Mouse (Mus musculus): ENCODE measurements around the gene Clpp. TPM values are rescaled to one million over a fixed set of nuclear protein-coding genes. Genes with fewer than 3 reads are reported as not detected.

Clpp gene
- total RNA-seq, 2 experiments from 2014 or later: 95.9 TPM

DNA sequence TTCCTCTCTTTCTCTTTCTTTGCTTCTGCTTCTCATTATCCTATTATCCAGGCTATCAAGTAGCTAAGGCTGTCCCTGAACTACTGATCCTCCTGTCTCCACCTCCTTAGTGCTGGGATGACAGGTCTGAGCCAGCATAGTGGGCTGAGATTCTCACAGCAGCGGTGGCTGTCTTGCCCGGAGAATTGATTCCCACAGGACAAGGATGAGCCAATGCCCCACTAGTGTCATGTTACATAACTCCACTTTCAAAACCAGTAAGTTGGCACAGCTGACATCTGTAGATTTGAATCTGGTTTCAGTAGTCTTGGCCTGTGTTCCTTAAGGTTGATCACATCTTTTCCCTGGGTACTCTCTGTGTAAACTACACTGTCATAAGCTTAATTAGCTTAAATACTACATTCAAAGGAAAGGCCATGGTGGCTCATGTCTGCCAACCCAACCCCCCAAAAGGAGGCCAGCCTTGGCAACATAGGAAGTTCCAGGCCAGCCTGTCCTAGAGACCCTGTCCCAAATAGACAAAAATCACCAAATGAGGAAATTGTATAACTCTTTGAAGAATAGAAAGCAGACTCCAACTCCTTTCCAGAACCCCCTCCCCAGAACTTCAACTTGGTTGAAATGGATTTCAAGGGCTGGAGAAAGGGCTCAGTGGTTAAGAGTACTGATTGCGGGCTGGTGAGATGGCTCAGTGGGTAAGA, 3.9 kb upstream of the Clpp start:
- DNase-seq: no peak

DNA sequence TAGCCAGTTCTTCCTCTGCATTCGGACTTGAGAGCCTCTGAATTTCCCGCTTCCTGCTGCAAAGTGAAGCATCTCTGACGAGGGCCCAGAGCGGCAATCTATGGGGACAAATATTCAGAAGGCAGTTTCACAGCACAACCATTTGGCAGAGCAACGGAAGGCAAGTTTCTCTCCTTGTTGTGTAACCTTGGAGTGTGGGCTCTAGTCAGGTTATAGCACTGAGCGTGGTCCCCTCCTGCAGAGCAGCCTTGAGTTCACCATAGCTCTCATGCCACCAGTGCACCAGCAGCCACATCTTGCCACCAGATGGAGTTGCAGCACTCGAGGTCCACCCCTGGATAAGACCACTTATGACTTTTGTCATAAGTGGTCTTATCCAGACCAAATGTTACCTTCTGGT, 1.7 kb upstream of the Clpp start:
- DNase-seq: no peak

DNA sequence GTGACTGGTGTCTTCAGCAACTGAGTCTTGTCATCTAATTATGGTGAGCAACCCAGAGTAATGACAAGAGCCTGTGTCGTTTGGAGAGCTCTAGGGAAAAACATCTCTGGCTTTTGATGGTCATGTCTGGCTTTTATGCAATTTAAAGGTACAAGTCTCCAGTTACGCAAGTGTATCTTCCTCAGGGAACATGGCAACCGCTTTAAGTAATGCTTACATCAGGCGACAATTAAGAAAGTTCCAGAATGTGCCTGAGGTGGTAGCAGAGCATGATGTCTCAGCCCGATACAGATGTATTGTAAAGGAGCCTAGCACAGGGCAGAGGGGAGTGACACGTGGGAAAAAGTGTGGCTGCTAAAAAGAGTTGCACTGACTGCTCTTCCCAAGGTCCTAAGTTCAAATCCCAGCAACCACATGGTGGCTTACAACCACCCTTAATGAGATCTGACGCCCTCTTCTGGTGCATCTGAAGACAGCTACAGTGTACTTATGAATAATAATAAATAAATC, 1.1 kb upstream of the Clpp start:
- DNase-seq: no peak

DNA sequence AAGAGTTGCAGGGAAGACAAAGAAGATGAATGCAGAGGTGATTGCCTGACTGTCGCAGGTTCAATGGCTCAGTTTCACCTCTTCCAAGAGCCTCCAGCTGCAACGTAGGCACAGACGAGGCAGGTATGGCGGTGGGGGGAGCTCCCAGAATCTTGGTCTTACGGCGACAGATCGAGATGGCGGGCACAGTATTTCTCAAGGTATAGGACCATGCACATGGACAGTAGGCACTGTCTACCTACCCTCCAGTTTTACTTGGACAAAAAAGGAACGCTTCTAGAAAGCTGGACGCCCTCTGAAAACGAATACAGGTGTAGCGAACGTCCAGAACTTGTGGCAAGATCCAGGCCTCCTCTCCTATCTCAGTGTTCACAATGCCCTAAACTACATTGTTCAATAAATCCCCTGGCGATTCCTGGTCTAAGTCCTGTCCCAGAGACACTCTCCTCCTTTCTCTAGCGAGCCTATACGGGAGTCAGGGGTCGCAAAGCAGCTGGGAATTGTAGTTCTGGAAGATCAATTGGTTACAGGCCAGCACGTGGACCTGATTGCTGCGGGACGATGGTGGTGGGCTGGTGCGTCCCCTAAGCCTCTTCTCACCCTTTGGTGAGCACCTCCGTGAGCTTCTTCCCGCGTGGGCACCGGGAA, 514 bp upstream of the Clpp start:
- peak; percentile 79 for DNase-seq

DNA sequence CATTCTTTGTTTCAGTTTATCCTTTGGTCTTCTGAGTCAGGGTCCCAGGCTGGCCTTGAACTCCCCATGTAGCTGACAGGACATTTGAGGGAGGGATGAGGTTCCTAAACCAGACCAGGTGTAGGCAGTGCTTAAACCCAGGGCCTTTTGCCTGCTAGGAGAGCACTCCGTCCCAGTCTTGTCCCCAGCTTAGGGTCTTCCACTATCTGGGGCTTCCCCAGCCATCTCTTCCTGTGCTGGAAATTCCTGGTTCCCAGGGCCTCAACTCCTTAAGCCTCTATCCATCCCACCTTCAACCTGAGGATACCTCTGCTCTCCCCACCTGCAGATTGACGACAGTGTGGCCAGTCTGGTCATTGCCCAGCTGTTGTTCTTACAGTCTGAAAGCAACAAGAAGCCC, 861 bp downstream of the Clpp start:
- no peak for DNase-seq

GRCm38 (mm10) chr17:56995046-56995445, 4.9 kb downstream of the Clpp start:
- DNase-seq: peak; percentile 53

DNA sequence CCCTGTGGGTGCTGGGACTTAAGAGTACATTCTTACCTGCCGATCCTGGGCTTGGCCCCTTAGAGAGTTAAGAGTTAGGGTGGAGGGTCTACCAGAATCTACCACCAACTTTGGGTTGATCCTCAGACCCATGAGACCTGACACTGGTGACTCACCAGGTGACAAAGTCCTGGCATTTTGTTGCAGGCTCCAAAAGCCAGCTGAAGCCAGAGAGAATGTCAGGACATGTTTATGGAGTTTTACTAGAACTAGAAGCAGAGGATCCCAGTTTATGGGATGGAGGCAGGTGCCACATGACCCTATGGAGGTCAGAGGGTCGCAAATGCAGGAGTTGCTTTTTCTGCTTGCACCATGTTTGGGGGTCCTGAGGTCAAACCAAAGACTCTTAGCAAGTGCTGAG, 6.4 kb downstream of the Clpp start:
- DNase-seq: no peak

DNA sequence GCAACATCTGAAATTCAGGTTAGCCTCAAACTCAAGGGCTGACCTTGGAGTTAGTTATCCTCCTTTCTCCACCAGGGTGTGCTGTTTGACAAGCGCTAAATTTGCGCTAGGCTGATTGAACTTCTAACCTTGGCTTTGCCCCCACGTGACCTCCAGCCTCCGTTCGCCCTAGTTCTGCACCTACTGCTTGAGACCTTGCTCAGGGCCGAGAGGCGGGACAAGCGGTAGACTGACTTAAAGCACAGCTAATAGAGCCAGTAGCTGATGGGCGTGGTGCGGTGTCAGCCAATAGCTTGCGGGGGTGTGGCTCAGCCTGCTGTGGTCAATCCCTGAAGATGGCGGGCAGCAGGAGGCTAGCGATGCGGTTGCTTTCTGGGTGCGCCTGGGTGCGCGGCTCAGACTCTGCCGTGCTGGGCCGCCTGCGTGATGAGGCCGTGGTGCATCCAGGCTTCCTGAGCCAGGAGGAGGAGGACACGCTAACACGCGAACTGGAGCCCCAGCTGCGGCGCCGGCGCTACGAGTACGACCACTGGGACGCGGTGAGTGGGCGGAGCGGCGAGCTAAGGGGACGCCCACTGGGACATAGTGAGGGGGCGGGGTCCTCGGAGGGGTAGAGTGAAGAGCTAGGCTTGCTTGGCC, 7.0 kb downstream of the Clpp start, which contains the start of gene Alkbh7:
Gene Alkbh7, plus strand, starts transcription at position 311 of the 639 bp plus-strand sequence.
- DNase-seq: peak; percentile 96

DNA sequence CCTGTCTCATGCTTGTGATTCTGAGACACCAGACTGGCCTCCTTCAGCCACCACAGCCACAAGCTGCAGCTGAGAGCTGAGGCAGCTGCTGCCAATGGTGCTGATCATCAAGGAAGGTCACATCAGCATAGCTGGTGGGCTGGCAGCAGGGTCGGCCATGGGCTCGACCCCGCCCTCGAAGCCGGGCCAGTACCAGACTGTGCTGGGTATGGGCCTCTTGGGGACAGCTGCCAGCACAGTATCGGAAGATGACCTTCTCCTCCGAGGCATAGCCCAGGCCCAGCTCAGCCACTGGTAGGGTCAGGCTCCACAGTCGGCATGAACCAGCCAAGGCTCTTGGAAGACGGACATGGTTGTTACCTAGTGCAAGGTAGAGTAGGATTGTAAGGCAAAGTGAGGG, 9.3 kb downstream of the Clpp start:
- peak; percentile 70 for DNase-seq

- DNase-seq: peak; percentile 47
Observed at GRCm38 (mm10) chr17:56999968-57000609, 10.0 kb downstream of the Clpp start, which contains the start of gene Pspn. Gene Pspn (minus strand): TSS chr17:57000018.

DNA sequence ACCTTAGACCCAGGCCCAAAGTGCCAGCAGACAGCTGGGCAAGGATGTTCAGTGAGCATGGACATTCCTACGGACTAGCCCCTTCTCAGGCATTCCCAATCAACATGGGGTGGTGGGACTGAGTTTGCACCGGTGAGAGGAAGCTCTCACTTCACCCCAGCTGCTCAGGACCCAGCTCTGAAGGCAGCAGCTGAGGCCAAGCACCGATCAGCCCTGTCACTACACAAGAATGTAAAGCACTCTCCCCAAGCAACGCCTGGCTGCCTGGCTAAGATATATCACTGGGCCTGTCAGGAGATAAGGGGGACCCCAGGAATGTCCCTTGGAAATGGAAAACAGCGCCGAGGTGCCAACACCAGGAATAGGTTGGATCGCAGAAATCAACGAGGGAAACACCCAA, 11.1 kb downstream of the Clpp start:
- no peak for DNase-seq

GRCm38 (mm10) chr17:57003994-57004393, 13.9 kb downstream of the Clpp start:
- DNase-seq: no peak

GRCm38 (mm10) chr17:57007137-57007905, 17.2 kb downstream of the Clpp start:
- DNase-seq: no peak

- no peak for DNase-seq
Observed at GRCm38 (mm10) chr17:57010911-57011235, 20.8 kb downstream of the Clpp start.

DNA sequence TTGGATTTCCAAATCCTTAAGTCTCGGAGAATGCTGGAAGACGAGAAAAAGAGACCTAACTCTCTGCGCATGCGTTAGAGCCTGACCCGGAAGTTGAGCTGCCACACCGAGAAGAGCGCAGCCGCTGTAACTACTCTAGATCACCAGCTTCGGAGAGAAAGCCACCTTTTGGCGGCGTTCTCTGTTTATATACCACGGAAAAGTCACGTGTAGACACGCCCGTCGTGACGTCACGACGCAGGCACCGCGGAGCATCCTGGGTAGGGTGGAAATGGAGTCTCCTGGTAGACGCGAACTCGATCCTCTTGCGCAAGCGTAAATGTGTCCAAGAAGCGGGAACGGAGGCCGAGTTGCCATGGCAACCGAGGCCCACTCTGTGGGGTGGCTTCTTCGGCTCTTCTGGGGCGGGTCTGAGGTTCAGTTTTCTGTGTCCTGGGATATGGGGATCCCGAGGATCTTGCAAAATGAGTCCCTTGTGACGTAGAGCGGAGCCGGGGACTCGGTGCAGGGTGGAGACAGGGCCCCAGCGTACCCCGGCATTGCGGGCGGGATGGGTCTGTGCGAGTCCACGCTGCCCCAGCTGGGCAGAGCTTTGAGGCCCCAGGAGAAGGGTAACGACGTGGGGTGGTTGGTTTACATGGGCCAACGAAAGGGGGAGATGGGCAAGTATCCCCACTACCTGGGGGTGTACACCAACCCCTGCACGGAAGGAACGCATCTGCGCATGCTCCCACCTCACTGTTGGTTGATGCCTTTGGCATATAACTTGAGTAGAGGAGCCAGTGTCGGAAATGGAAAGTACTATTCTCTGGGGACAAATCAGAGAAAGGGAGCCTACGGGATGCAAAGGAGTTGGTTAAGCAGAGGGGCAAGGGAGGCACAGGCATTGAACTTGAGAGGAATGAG, 21.4 kb downstream of the Clpp start, which contains the start of the genes Gtf2f1 and Gm17949:
Gene Gtf2f1, minus strand, starts transcription at position 53 of the 906 bp plus-strand sequence.
Gene Gm17949, plus strand, starts transcription at position 234 of the 906 bp plus-strand sequence.
- peak; percentile 96 for DNase-seq

- DNase-seq: no peak
Observed at GRCm38 (mm10) chr17:57012245-57012795, 22.2 kb downstream of the Clpp start.

DNA sequence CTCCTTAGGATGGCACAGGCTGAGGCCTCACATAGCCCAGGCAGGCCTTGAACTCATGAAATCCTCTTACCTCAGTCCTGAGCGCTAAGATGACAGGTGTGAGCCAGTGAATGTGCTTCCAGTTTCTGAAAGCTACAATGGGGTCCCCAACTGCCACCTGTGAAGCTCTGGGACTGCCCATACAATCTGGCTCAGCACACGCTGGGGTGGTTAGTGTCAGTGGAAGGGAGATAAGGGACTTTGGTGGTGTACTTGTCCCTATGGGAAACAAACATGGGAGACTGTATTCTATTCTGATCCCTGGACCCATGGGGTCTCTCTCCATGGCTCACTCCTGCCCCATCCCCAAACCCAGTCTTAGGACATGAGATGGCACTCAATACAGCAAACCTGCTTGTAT, 29.6 kb downstream of the Clpp start:
- no peak for DNase-seq

- DNase-seq: no peak
Observed at GRCm38 (mm10) chr17:57020960-57021359, 30.9 kb downstream of the Clpp start.

- DNase-seq: no peak
Observed at GRCm38 (mm10) chr17:57027471-57027870, 37.4 kb downstream of the Clpp start.

- DNase-seq: peak; percentile 49
Observed at GRCm38 (mm10) chr17:57029691-57030090, 39.6 kb downstream of the Clpp start.

Measured in adrenal gland, postnatal 10 days (tissue).